Mouse (Mus musculus) heart, embryonic 15.5 days (tissue): ENCODE results near the gene Cdh4. TPM values are rescaled to one million over a fixed set of nuclear protein-coding genes. Genes with fewer than 3 reads are reported as not detected.

Source experiments
- ATAC-seq: fragments of 200-750 bp; cut with Nextera tagmentation; replicated peaks from 2 replicates; pipeline ENCODE4 v1.8.0; 2017; ENCODE audit warnings: low read depth, moderate TSS enrichment; ENCODE audit not compliant: insufficient number of reproducible peaks, insufficient read depth, low FRiP score
- H3K27ac ChIP-seq: fragments of 300-500 bp; sonication (generic); 2 replicates; pipeline ENCODE4 v1.5.1; 2015; ENCODE audit warnings: mild to moderate bottlenecking, inconsistent platforms
- H3K27me3 ChIP-seq: fragments of 300-500 bp; sonication (generic); 2 replicates; pipeline ENCODE4 v1.6.1; 2015; ENCODE audit warnings: inconsistent platforms
- H3K36me3 ChIP-seq: fragments of 300-500 bp; sonication (generic); 2 replicates; pipeline ENCODE4 v1.6.1; 2015; ENCODE audit warnings: mild to moderate bottlenecking, inconsistent platforms
- H3K4me1 ChIP-seq: fragments of 300-500 bp; sonication (generic); replicated peaks from 2 replicates; pipeline ENCODE4 v1.6.1; 2015; ENCODE audit warnings: inconsistent platforms
- H3K4me2 ChIP-seq: fragments of 300-500 bp; sonication (generic); 2 replicates; pipeline ENCODE4 v1.6.1; 2015; ENCODE audit warnings: inconsistent platforms, mild to moderate bottlenecking, moderate library complexity
- H3K4me3 ChIP-seq: fragments of 300-500 bp; sonication (generic); 2 replicates; pipeline ENCODE4 v1.5.1; 2015; ENCODE audit warnings: mild to moderate bottlenecking, inconsistent platforms
- H3K9ac ChIP-seq: fragments of 300-500 bp; sonication (generic); 2 replicates; pipeline ENCODE4 v1.6.1; 2015; ENCODE audit warnings: mild to moderate bottlenecking, inconsistent platforms
- H3K9me3 ChIP-seq: fragments of 300-500 bp; sonication (generic); replicated peaks from 2 replicates; pipeline ENCODE4 v1.6.1; 2016; ENCODE audit warnings: inconsistent platforms
- WGBS: fragments of 180-500 bp; shearing (Covaris S2); methylation state at CpG from one replicate; pipeline ENCODE4 v1.1.7; 2015; ENCODE audit warnings: mixed read lengths; 5-methylcytosine and 5-hydroxymethylcytosine counted together
- polyA plus RNA-seq: library from polyadenylated mRNA; unstranded; fragments of >200 nt; fragmentation: Nextera tagmentation; extraction: Ambion mirVana; gene quantifications from 2 replicates; pipeline ENCODE4 v1.2.1, GENCODE M21; 2015

Gene Cdh4
- polyA plus RNA-seq, 1 experiment from 2014 or later = 1.4 TPM

- 78% methylated on average over 11 of the region's 11 CpGs for WGBS
Measured at GRCm38 (mm10) chr2:179598886-179599285, 156.7 kb downstream of the Cdh4 start.

GRCm38 (mm10) chr2:179599886-179600285, 157.7 kb downstream of the Cdh4 start:
- Histone ChIP-seq H3K27me3 (no peaks in the 10 kb centered on the region), H3K9me3 (no peaks in the 10 kb centered on the region), H3K4me1 (no peaks in the 10 kb centered on the region), H3K4me3 (no peak overlapping the region), H3K27ac (no peak overlapping the region), H3K9ac (no peak overlapping the region), H3K4me2 (no peak overlapping the region), H3K36me3 (no peaks in the 10 kb centered on the region)
- 52% methylated on average over 1 of the region's 1 CpGs for WGBS
- no peak for ATAC-seq

More at GRCm38 (mm10) chr2:179598886-179599285, 156.7 kb downstream of the Cdh4 start:
- H3K9ac ChIP-seq = no peak overlapping the region
- no peaks in the 10 kb centered on the region for H3K9me3 ChIP-seq
- no peak for ATAC-seq
- H3K27me3 ChIP-seq = no peaks in the 10 kb centered on the region
- H3K4me2 ChIP-seq = no peak overlapping the region
- no peak overlapping the region for H3K27ac ChIP-seq
- H3K36me3 ChIP-seq = no peaks in the 10 kb centered on the region
- H3K4me3 ChIP-seq = no peak overlapping the region
- no peaks in the 10 kb centered on the region for H3K4me1 ChIP-seq

GRCm38 (mm10) chr2:179600347-179600746, 158.1 kb downstream of the Cdh4 start:
- Histone ChIP-seq H3K4me3 (no peak overlapping the region), H3K9ac (no peak overlapping the region), H3K27ac (no peak overlapping the region), H3K27me3 (no peaks in the 10 kb centered on the region), H3K4me1 (no peaks in the 10 kb centered on the region), H3K4me2 (no peak overlapping the region), H3K36me3 (no peaks in the 10 kb centered on the region), H3K9me3 (no peaks in the 10 kb centered on the region)
- 76% methylated on average over 2 of the region's 2 CpGs for WGBS
- ATAC-seq = no peak

- WGBS = 72% methylated on average over 9 of the region's 9 CpGs
- ATAC-seq = no peak
- H3K27ac ChIP-seq = no peak overlapping the region
Measured at GRCm38 (mm10) chr2:179601167-179601566, 158.9 kb downstream of the Cdh4 start.

GRCm38 (mm10) chr2:179604746-179605145, 162.5 kb downstream of the Cdh4 start:
- H3K4me3 ChIP-seq = no peak overlapping the region
- no peaks in the 10 kb centered on the region for H3K36me3 ChIP-seq
- no peaks in the 10 kb centered on the region for H3K9me3 ChIP-seq
- H3K4me1 ChIP-seq = no peaks in the 10 kb centered on the region
- H3K9ac ChIP-seq = no peak overlapping the region
- H3K4me2 ChIP-seq = no peak overlapping the region
- 82% methylated on average over 3 of the region's 3 CpGs for WGBS
- no peak overlapping the region for H3K27ac ChIP-seq
- no peak for ATAC-seq
- no peaks in the 10 kb centered on the region for H3K27me3 ChIP-seq

More at GRCm38 (mm10) chr2:179601167-179601566, 158.9 kb downstream of the Cdh4 start:
- Histone ChIP-seq H3K36me3 (no peaks in the 10 kb centered on the region), H3K9me3 (no peaks in the 10 kb centered on the region), H3K27me3 (no peaks in the 10 kb centered on the region), H3K4me2 (no peak overlapping the region), H3K4me3 (no peak overlapping the region), H3K9ac (no peak overlapping the region), H3K4me1 (no peaks in the 10 kb centered on the region)

- H3K4me2 ChIP-seq = no peak overlapping the region
- H3K9ac ChIP-seq = no peak overlapping the region
- WGBS = 62% methylated on average over 10 of the region's 10 CpGs
- H3K27ac ChIP-seq = no peak overlapping the region
- no peaks in the 10 kb centered on the region for H3K36me3 ChIP-seq
- H3K4me3 ChIP-seq = no peak overlapping the region
- no peaks in the 10 kb centered on the region for H3K9me3 ChIP-seq
- no peaks in the 10 kb centered on the region for H3K27me3 ChIP-seq
- no peak for ATAC-seq
- no peaks in the 10 kb centered on the region for H3K4me1 ChIP-seq
Measured at GRCm38 (mm10) chr2:179605255-179605654, 163.0 kb downstream of the Cdh4 start.

- Histone ChIP-seq H3K4me2 (no peak overlapping the region), H3K4me3 (no peak overlapping the region), H3K4me1 (no peaks in the 10 kb centered on the region), H3K27me3 (no peaks in the 10 kb centered on the region), H3K9me3 (no peaks in the 10 kb centered on the region), H3K27ac (no peak overlapping the region), H3K36me3 (no peaks in the 10 kb centered on the region), H3K9ac (no peak overlapping the region)
- no peak for ATAC-seq
- WGBS = 70% methylated on average over 2 of the region's 2 CpGs
Measured at GRCm38 (mm10) chr2:179606341-179606740, 164.1 kb downstream of the Cdh4 start.

GRCm38 (mm10) chr2:179615906-179616305, 173.7 kb downstream of the Cdh4 start:
- no peak for ATAC-seq
- Histone ChIP-seq H3K4me1 (no peaks in the 10 kb centered on the region), H3K27me3 (no peaks in the 10 kb centered on the region), H3K4me3 (no peak overlapping the region), H3K27ac (no peak overlapping the region), H3K36me3 (no peaks in the 10 kb centered on the region), H3K9ac (no peak overlapping the region), H3K9me3 (no peaks in the 10 kb centered on the region), H3K4me2 (no peak overlapping the region)
- WGBS = 45% methylated on average over 5 of the region's 5 CpGs

GRCm38 (mm10) chr2:179623643-179624473, 181.6 kb downstream of the Cdh4 start:
- H3K27me3 ChIP-seq = no peaks in the 10 kb centered on the region
- no peaks in the 10 kb centered on the region for H3K4me1 ChIP-seq
- H3K36me3 ChIP-seq = no peaks in the 10 kb centered on the region
- no peak overlapping the region for H3K4me2 ChIP-seq
- H3K4me3 ChIP-seq = no peak overlapping the region
- H3K9ac ChIP-seq = no peak overlapping the region
- no peak for ATAC-seq
- no peak overlapping the region for H3K27ac ChIP-seq
- H3K9me3 ChIP-seq = no peaks in the 10 kb centered on the region
- 68% methylated on average over 17 of the region's 17 CpGs for WGBS

GRCm38 (mm10) chr2:179627563-179627962, 185.3 kb downstream of the Cdh4 start:
- WGBS = 77% methylated on average over 2 of the region's 2 CpGs
- H3K4me3 ChIP-seq = no peak overlapping the region
- H3K27me3 ChIP-seq = no peaks in the 10 kb centered on the region
- ATAC-seq = no peak
- no peaks in the 10 kb centered on the region for H3K9me3 ChIP-seq
- H3K27ac ChIP-seq = no peak overlapping the region
- H3K36me3 ChIP-seq = no peaks in the 10 kb centered on the region
- H3K4me2 ChIP-seq = no peak overlapping the region
- no peaks in the 10 kb centered on the region for H3K4me1 ChIP-seq
- H3K9ac ChIP-seq = no peak overlapping the region

- H3K4me2 ChIP-seq = no peak overlapping the region
- WGBS = 74% methylated on average over 10 of the region's 10 CpGs
- 0 out of 2 replicates have a peak, but pooled peaks cover 3% of the 10 kb centered on the region for H3K4me1 ChIP-seq
- ATAC-seq = no peak
- no peak overlapping the region for H3K4me3 ChIP-seq
- H3K27me3 ChIP-seq = no peaks in the 10 kb centered on the region
- H3K27ac ChIP-seq = no peak overlapping the region
- no peaks in the 10 kb centered on the region for H3K36me3 ChIP-seq
- no peaks in the 10 kb centered on the region for H3K9me3 ChIP-seq
- no peak overlapping the region for H3K9ac ChIP-seq
Measured at GRCm38 (mm10) chr2:179630720-179631119, 188.5 kb downstream of the Cdh4 start.
